Mouse (Mus musculus): ENCODE results near the gene Tex44.

Gene Tex44

DNA sequence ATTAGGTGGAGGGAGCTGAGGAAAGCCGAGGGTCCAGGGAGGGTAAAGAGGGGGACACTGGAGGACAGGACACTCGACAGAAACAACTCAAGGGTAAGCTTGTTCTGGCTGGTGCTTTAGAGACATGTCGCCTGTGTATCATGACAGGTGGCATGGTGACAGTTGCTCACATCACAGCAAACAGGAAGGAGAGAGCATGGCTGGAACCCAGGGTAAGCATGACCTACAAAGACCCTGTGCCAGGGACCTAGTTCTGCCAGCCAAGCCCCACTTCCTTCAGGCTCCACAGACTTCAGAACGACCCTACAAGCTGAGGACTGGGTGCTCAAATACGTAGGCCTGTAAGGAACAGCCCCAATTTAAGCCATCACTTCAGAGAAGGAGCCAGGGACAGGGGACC is 2.2 kb upstream of the Tex44 start:
- no peak for DNase-seq (ENCODE audit: low spot score in 2 of 2)

DNA sequence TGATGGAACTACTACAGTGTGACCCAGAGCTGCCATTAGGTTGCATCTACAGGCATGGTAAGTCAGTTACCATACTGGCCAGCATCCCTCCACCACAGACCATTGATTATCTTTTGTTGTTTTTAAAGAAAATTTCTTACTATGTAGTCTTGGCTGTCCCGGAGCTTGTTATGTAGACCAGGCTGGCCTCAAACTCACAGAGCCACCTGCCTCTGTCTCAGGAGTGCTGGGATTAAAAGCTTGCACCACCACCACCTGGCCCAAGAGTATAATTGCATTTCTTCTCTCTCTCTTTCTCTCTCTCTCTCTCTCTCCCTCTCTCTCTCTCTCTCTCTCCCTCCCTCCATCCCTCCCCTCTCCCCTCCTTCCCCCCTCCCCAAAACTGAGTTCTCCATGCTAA is 1.8 kb upstream of the Tex44 start:
- DNase-seq (ENCODE audit: low spot score in 2 of 2): no peak

DNA sequence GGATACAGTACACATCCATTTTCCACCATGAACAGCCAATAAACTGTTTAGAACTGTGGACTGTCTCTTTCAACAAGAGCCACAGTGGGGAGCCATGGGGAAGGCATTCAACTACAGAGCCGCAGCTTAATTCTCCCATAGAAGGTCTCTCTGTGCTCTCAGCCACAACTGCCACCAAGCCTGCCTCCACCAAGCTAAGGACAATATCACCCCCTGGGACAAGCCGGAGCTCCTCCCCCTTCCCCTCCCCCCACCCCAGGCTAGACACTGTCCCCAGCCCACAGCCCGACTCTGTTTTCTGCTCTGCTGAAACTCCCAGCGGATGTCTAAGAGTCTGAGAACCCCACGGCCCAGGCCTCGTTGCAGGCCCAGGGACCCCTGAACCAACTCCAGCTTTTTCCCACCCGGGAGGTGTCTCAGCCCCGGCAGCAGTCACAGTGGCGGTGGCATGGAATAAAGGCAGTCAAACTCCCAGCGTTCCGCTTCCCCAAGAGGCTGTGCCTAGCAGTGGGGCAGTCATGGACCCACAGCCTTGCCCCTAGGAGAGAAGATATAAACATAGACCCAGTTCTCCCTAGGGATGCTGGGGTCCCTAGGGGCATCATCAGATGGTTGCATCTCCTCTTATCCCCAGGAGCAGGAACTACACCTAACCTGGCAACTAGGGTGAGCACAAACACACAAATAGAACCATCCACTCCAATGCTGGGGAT is 1.1 kb upstream of the Tex44 start:
- DNase-seq (ENCODE audit: low spot score in 2 of 2): no peak

DNA sequence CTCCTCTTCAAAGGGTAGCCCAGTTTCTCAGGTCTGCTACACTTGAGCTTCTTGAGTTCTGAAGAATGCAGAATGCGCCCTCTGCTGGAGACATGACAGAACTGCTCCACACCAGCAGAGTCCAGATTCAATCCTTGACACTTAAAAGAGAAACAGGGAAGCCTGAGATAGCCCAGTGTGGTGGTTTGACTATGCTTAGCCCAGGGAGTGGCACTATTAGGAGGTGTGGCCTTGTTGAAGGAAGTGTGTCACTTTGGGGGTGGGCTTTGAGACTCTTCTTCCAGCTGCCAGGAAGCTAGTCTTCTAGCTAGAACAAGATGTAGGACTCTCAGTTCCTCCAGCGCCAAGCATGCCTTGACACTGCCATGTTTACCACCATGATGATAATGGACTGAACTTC is 3.9 kb downstream of the Tex44 start:
- peak; percentile 59 to 75 for DNase-seq (ENCODE audit: low spot score in 2 of 2)

DNA sequence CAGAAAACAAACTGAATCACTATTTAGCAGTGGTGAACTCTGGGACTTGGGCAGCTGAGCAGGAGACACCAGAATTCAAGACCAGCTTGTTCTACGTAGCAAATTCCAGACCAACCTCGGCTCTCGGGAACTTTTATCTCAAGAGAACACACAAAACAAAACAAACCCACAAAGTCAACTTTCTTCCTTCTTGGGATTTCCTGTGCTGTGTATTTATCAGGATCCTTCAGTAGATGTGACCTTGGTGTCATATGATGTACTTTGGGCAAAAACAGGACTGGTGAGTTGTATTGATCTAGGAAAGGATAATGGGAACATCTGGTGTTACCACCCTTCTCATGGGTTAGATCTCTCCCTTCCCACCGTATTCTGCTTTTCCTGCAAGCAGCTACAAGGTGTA is 6.6 kb downstream of the Tex44 start:
- no peak for DNase-seq (ENCODE audit: low spot score in 2 of 2)

DNA sequence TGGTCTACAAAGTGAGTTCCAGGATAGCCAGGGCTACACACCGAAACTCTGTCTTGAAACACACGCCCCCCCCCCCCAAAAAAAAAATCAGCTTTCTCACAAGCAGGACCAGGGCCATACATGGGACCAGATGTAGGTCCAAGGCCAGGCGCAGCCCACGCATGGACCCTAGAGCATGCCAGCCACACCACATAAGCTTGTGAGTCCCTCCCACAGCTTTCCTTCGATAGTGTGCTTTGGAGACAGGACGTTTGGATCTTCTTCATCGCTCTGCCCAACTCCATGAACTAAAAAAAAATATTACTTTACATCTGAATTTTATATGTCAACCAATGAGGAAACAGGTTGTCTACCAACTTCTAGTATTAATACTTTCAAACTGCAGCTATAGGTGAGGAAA is 7.2 kb downstream of the Tex44 start:
- no peak for DNase-seq (ENCODE audit: low spot score in 2 of 2)

DNA sequence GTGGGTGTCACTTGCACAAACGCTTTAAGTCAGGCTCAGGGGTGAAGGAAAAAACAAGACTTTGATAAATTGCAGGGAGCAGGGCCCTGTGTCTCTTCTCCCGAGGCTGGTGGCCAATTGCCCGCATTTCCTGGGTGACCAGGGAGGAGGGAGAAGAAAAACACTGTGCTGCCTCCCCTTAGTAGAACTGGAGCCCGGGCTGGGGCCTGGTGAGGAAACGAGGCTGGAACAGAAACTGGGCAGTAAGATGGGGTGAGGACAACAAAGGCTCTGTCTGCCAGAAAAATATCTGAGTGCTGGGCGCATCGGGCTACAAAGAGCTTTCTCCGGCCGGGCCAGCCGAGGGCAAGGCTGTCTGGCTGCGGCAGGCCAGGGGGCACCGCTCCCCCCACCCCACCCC is 7.9 kb downstream of the Tex44 start:
- DNase-seq (ENCODE audit: low spot score in 2 of 2): no peak

DNA sequence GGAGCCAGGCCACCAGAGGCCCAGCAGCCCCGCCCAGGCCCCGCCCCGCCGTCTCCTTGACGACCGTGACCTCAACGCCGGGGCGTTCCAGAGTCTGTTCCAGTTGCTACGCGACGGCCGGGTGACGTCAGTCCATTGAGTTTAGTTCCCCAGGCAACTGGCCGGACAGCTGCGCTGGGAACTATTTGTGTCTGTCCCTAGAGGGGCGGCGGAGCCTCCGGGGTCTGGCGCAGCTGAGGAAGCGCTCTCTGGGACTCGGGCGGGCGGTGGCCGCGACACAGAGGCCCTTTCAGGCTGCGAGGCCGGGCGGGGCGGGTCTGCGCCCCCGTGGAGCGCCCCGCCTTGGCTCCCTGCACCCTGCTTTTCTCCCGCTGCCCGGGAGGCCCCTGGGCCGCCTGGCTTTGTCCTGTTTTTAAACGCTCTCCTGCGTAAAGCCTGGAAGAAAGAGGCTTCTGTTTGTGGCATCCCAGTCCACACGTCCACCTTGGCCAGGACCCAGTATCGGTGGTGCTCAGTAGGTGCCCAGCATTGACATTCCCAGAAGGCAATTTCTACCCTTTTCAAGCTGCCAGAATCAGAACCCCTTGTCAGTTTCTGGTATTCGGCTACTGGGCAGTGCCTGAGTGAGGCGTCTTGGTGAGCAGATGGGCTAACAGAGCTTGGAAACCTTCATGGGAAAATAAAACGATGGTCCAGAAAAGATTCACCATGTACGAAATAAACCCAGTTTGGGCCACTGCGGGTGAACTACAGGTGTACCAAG is 8.5 kb downstream of the Tex44 start:
- peak; percentile 90 to 97 for DNase-seq (ENCODE audit: low spot score in 2 of 2)

DNA sequence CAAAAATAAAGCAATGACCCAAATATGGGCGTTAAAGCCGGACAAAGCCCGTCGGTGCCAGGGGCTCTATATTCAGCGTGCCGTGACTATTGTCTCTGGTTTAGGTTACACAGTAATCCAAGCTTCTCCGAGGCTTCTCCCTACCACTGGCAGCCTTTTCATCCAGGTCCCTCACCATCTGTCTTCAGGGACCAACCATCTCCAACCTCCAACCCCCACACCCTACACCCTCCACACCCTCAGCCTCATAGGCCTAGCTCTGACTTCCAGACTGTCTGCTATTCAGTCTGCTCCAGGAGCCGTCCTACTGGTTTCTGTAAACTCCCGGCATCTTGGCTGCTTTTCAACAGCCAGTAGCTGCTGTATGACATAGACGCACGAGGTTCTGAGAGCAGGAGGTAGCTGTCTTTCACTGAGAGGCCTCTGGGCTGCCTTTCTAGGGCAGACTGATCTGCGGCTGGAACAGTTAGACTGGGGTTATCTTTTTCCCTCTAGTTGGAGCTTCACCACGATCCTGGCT is 9.2 kb downstream of the Tex44 start:
- DNase-seq (ENCODE audit: low spot score in 2 of 2): peak in 1 of 2 experiments; percentile 68

DNA sequence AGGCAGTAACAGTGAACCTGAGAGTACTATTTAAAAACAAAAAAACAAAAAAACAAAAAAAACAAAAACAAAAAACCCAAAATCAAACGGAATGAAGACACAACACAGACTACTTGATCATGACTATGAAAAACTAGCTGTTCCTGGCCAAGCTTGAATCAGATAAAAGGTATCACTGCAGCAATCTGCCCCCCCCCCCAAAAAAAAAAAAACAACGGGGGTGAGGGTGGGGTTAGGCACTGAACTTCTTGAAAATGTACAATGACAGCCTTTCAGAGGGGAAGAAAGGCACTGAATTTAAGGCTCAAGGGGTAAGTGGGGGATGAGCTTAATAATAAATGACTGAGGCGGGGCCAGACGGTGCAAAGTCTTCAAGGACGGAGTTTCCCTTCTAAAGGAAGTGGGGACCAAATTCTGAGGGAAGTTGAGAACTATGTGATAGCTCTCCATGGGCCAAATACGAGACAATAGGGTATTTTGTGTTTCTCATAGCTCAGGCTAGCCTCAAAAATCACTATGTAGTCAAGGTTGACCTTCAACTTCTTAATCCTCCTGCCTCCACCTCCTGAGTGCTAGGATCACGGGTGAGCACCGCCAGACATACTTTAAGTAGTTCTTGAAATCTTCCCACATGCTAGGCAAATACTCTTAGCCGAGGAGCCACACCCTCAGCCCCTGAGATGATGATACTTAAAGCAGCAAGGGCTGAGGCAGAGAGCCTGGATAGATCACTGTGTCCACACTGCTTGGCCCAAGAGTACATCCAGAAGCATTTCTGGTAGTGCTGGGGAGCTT is 11.3 kb downstream of the Tex44 start:
- DNase-seq (ENCODE audit: low spot score in 2 of 2): no peak

DNA sequence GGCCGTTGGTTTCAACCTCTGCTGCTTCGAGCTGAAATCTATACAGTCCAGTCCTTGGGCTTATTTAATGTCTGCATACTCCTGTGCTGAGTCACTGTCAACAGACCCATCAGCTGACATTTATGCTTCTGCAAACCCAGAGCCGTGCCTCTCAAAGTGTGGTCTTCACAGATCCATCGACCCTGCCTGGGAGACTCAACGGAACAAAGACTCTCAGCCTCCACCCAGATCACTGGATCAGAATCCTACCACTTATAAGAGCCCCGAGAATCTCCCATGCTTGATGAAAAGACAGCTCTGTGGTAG is 11.8 kb downstream of the Tex44 start:
- no peak for DNase-seq (ENCODE audit: low spot score in 2 of 2)

DNA sequence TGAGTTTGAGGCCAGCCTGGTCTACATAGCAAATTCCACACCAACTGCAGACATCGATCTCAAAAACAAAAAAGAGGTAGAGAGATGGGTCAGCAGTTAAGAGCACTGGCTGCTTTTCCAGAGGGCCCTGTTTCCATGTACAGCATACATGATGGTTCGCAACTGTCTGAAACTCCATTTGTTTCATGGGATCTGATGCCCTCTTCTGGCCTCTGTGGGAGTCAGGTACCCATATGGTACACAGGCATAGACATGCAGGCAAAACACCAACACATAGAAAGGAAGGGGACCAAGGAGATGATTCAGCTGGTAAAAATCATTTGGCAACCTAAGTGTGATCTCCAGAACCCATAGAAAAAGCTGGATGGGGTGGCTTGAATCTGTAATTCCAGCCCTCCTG is 12.4 kb downstream of the Tex44 start:
- no peak for DNase-seq (ENCODE audit: low spot score in 2 of 2)

DNA sequence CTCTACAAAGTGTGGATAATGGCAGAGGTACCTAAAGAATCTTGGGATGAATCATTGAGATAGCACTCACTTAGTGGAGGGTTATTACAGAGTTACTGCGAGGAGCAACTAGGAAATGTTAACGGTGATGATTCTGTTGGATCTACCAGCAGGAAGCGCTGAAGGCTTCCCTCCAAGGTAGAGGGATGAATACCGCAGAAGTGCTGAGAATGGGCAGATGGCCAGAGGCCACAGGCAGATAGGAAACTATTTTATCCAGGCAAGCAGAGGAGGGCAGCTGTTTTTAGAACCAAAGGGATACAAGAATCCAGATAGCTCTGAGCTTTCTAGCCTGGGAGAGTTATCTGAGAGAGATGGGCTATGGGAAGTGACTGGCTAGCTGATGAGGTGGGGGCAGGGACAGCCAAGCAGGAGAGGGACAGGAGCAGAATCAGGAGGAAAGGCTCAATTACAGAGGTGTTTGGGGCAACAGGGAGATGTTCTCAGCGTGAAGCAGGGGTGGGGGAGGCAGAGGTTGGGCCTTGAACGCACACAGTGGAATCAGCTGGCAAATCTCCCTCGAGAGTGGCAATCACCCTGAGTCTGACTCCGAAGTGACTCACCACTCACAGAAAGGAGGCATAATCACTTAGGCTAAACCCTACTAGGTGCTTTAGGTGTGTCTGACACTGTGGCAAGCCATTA is 13.5 kb downstream of the Tex44 start:
- no peak for DNase-seq (ENCODE audit: low spot score in 2 of 2)

DNA sequence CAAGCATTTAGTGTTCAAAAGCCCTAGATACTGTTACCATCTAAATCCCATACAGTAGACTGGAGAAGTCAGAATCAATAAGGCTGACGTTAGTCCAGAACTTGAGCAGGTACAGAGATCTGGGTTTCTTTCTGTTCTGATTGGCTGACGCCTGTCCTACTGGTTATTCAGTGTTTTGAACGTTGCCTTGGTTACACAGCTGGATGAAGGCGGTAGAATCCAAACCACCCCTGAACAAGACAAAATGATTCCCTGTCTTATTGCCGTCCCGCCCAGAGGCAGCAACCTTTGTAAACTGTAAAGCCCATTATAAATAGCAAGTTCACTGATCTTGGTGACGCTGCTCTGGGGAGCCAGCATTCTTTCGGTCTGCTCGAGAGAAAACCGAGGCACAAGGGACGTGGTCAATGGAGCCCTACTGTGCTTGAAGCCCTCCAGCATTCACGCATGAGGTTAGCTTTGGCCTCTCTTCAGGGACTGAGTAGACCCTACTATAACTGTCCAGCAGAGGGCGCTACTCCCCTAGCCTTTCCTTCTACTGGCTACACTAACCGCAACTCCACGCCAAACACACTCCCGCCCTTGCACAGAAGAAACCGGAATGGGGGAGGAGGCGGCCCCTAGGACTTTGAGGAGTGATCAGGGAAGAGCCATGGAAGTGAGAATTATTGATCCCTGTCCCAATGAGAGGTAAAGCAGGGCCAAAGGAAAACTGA is 14.2 kb downstream of the Tex44 start:
- peak; percentile 95 to 96 for DNase-seq (ENCODE audit: low spot score in 2 of 2)

DNA sequence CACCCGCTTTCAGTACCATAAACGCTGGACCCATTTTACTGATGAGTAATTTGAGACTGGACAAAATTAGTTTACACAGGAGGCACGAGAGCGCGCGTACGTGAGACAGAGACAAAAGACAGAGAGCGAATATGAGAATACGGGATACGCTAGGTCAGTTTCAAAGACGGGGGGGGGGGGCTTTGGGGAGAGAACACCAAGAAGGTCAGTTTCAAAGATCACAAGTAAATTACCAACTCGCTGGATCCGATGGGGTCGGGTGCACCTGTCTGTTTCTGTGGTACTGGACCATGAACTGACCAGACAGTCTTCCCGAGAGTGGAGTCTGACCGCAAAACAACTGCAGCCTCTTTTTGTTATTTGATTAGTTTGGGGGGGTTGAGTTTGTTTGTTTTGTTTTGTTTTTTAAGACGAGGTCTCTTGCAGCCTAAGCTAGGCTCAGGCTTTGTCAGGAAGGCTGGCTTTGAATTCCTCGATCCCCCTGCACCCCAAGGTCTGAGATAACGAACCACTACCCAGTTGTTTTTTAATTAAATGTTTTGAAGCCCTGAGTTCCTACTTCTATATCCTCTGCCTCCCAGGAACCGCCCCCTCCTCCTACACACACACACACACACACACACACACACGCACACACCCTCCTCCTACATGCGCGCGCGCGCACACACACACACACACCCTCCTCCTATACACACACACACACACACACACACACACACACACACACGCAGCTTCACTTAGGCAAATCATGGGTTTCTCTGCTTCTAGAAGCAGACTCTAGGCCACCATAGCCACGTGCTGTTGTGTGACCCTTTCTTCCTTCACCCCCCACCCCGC is 15.0 kb downstream of the Tex44 start:
- peak in 1 of 2 experiments; percentile 64 for DNase-seq (ENCODE audit: low spot score in 2 of 2)

DNA sequence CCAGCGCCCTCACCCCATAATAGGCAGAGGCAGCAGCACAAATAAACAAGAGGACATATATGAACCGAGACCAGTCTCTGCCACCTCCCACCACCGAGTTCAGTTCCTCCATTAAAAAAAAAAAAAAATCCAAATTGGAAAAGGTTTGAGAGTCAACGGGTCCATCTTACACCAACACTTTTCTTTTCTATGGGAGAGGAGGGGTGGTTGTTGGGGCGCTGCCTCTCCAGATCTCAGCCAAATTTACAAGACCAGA is 15.5 kb downstream of the Tex44 start:
- DNase-seq (ENCODE audit: low spot score in 2 of 2): no peak

DNA sequence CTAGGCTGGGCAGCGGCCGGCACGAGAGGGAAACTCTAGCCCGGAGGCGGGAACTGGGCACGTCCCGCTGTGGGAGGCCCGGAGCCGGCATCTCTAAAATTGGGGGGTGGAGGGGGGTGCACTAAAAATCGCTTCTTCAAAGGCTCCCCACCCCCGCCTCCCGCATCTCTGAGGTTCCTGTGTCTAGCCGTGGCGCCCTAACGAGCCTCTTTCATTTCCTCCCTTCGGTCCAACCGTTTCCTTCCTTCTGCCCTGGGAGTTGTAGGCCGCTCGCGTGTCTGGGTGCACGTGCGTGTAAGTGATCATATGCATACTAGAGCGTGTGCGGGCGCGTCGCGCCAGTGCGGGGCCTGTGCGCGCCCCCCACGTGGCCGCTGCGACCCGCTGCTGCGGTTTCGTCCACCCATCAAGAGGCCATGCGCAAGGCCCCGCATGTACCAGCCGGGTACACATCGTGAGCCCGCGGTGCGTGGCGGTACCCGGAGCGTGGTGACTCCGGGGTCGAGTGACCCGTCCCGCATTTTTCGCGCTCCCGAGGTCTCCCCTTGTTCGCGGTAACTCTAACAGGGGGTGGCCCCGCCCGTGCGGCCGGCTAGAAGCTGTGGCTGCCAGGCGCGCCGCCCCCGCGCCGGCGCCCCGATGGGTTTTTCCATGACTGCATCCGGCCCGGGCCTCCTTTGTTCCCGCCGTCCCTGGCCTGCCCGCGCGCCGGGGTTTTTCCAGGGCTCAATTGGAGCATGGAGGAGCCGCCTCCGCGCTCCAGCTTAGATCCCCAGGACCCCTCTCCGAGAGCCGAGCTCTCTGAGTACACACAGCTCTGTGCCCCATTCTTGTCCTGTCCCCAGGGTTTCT is 16.1 kb downstream of the Tex44 start:
- peak; percentile 62 to 82 for DNase-seq (ENCODE audit: low spot score in 2 of 2)

DNA sequence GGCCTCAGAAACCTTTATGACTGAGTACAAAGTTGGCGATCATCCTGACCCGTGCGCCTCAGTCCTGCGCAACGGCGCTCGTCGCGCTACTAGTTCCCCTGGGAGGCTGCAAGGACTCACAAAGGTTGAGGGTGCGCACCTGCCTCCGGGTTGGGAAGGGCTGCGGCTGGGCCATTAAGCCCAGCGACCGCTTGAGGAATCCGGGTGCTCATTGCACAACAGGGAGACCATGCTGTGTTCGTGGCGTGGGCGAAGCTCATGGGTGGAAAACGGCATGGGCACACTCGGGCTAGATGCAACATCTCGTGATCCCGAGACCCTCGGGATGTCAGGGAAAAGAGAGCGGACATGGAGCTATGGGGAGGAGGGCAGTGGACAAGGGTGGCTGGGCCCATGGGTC is 16.7 kb downstream of the Tex44 start:
- DNase-seq (ENCODE audit: low spot score in 2 of 2): no peak

DNA sequence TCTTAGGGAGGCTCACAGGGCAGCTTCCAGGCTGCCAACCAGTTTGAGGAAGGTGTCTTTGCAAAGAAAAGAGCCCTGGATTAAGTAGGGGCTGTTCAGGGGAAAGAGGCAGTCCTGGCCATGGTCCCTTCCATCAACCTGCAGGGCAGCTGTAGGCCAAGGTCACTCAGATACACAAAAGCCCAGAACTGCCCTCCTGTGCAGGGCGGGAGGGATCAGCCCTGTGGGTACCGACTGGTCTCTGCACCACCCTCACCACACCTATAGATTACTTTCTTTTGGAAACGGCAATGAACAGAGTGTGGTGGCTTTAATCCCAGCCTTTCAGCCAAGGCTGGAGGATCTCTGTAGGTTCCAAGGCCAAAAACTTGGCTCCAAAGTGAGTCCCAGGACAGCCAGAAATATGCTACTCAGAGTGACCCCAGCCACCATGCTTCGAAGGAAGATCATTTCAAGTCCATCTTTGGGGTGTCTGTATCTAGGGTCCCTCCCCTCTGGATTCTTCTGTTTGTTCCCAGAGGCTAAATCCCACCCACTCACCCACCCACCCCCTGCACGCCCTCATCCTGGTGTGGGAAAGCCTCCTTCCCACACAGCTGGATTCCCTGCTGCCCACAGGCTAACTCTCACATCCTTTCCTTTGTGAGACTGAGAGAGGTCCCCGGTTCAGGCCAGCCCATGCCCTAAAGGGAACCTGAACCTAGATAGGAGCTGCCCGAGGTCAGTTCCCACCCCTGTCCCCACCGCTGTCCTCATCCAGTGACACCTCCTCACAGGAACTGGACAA is 17.4 kb downstream of the Tex44 start:
- DNase-seq (ENCODE audit: low spot score in 2 of 2): no peak

All from cerebellum, postnatal 4 days (tissue).